Mouse (Mus musculus) kidney, adult 11 months (tissue): ENCODE measurements around the gene Atm.
A peak's percentile ranks its signal among the peaks of the same experiment; 100 is the strongest.

Experiments used
- DNase-seq: peaks from one replicate; pipeline ENCODE4 v3.0.0; 2022

Gene Atm

GRCm38 (mm10) chr9:53408548-53408947 is 128.0 kb downstream of the Atm start:
- DNase-seq, result no peak

GRCm38 (mm10) chr9:53404753-53405722 is 131.5 kb downstream of the Atm start:
- DNase-seq, result peak; percentile 69

GRCm38 (mm10) chr9:53404050-53404752 is 132.3 kb downstream of the Atm start:
- DNase-seq, result no peak

- DNase-seq, result no peak
Measured at GRCm38 (mm10) chr9:53402991-53403390, 133.5 kb downstream of the Atm start.

- DNase-seq, result peak; percentile 63
Measured at GRCm38 (mm10) chr9:53402291-53402711, 134.2 kb downstream of the Atm start, which contains the start of gene 4930550C14Rik. 4930550C14Rik (plus strand) TSS chr9:53402325.

GRCm38 (mm10) chr9:53401146-53401545 is 135.4 kb downstream of the Atm start:
- DNase-seq, result peak; percentile 50

GRCm38 (mm10) chr9:53400696-53401095 is 135.8 kb downstream of the Atm start:
- DNase-seq, result no peak

- no peak for DNase-seq
Measured at GRCm38 (mm10) chr9:53399537-53399936, 137.0 kb downstream of the Atm start.

- no peak for DNase-seq
Measured at GRCm38 (mm10) chr9:53398388-53398700, 138.2 kb downstream of the Atm start.

- no peak for DNase-seq
Measured at GRCm38 (mm10) chr9:53397685-53398387, 138.7 kb downstream of the Atm start.

GRCm38 (mm10) chr9:53390136-53390535 is 146.4 kb downstream of the Atm start:
- DNase-seq, result no peak
